Mouse (Mus musculus): Measurements from ENCODE around the gene Pkd1l1. TPM values are rescaled to one million over a fixed set of nuclear protein-coding genes. Genes with fewer than 3 reads are reported as not detected.

Gene Pkd1l1
- polyA plus RNA-seq, 1 experiment from 2014 or later, result 0.05 TPM

DNA sequence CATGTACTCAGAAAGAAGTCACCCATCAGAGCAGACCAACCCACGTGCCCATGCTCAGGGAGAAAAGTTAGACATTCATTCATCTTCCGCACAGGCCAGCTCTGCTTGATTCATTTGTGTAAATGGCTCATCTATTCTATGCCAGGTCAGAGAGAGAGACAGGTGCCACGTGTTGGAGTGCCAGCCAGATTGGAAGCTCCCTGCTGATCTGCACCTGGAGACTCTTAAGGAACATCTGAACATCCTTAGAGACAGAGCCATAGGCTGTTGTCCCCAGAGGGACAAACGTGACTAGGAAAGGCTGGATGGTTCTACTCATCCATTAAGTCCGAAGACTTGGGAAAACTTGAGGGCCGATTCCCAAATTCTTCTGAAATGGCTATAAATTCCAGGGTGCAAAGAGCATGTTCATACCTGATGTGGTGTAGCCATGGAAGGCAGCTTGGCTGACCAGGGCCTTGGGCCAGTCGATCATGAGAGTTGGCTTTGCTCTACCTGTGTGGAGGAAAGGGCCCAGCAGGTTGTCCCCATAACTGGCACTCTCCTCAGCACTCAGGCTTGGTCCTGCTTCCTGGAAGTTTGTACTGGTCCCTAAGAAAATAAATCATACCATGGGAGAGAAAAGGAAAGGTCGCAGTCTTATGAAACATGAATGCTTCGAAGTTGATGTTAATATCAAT lies 36.5 kb downstream of the Pkd1l1 start:
- no peaks in the 10 kb centered on the region for H3K4me1 ChIP-seq (replicated peaks)
- ATAC-seq (ENCODE audit: insufficient read depth), result no peak
- H3K27me3 ChIP-seq, result no peaks in the 10 kb centered on the region

GRCm38 (mm10) chr11:8916081-8916671 lies 56.9 kb downstream of the Pkd1l1 start:
- Histone ChIP-seq H3K9me3 (replicated peaks) (no peaks in the 10 kb centered on the region), H3K9ac (no peak overlapping the region), H3K4me1 (replicated peaks) (no peaks in the 10 kb centered on the region), H3K4me3 (replicated peaks) (no peak overlapping the region), H3K27ac (replicated peaks) (no peak overlapping the region), H3K36me3 (replicated peaks) (no peaks in the 10 kb centered on the region), H3K4me2 (no peak overlapping the region), H3K27me3 (no peaks in the 10 kb centered on the region)
- WGBS (ENCODE audit: insufficient replicate concordance), result 71% methylated on average over 8 of the region's 8 CpGs
- no peak for ATAC-seq (ENCODE audit: insufficient read depth)

More for the DNA sequence above, 36.5 kb downstream of the Pkd1l1 start:
- no peak overlapping the region for H3K9ac ChIP-seq
- H3K36me3 ChIP-seq (replicated peaks), result no peaks in the 10 kb centered on the region
- H3K4me2 ChIP-seq, result no peak overlapping the region
- H3K4me3 ChIP-seq (replicated peaks), result no peak overlapping the region
- H3K9me3 ChIP-seq (replicated peaks), result no peaks in the 10 kb centered on the region
- 53% methylated on average over 9 of the region's 9 CpGs for WGBS (ENCODE audit: insufficient replicate concordance)
- H3K27ac ChIP-seq (replicated peaks), result no peak overlapping the region

DNA sequence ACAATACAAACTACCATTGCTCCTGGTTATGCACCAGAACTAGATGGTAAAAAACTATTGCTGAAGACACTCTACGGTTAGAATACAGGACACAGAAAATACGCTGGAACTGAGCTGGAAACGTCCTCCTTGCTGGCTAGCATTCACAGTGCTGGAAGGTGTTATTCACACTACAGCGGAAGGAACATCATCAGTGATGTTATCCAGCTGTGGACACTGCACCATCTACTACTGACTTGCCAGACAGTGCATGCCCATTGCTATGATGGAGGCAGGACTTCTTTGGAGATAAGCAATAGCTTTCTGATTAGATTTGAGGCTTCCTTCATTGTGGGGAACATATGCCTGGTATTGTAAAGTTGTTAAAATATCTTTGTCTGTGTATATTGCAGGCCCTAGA lies 90.3 kb downstream of the Pkd1l1 start:
- no peak overlapping the region for H3K4me2 ChIP-seq
- no peak for ATAC-seq (ENCODE audit: insufficient read depth)
- no peaks in the 10 kb centered on the region for H3K27me3 ChIP-seq
- no peak overlapping the region for H3K4me3 ChIP-seq (replicated peaks)
- H3K9me3 ChIP-seq (replicated peaks), result no peaks in the 10 kb centered on the region
- no peaks in the 10 kb centered on the region for H3K36me3 ChIP-seq (replicated peaks)
- 66% methylated on average over 4 of the region's 4 CpGs for WGBS (ENCODE audit: insufficient replicate concordance)
- H3K9ac ChIP-seq, result no peak overlapping the region
- H3K4me1 ChIP-seq (replicated peaks), result no peaks in the 10 kb centered on the region
- H3K27ac ChIP-seq (replicated peaks), result no peak overlapping the region

GRCm38 (mm10) chr11:8881521-8881920 lies 91.5 kb downstream of the Pkd1l1 start:
- Histone ChIP-seq H3K36me3 (replicated peaks) (no peaks in the 10 kb centered on the region), H3K27ac (replicated peaks) (no peak overlapping the region), H3K4me1 (replicated peaks) (no peaks in the 10 kb centered on the region), H3K9me3 (replicated peaks) (no peaks in the 10 kb centered on the region), H3K4me3 (replicated peaks) (no peak overlapping the region), H3K9ac (no peak overlapping the region), H3K27me3 (no peaks in the 10 kb centered on the region), H3K4me2 (no peak overlapping the region)
- 44% methylated on average over 2 of the region's 2 CpGs for WGBS (ENCODE audit: insufficient replicate concordance)
- ATAC-seq (ENCODE audit: insufficient read depth), result no peak

- Histone ChIP-seq H3K4me1 (replicated peaks) (no peaks in the 10 kb centered on the region), H3K36me3 (replicated peaks) (no peaks in the 10 kb centered on the region), H3K9ac (no peak overlapping the region), H3K4me2 (no peak overlapping the region), H3K4me3 (replicated peaks) (no peak overlapping the region), H3K27ac (replicated peaks) (no peak overlapping the region), H3K27me3 (no peaks in the 10 kb centered on the region), H3K9me3 (replicated peaks) (no peaks in the 10 kb centered on the region)
- 74% methylated on average over 5 of the region's 5 CpGs for WGBS (ENCODE audit: insufficient replicate concordance)
- no peak for ATAC-seq (ENCODE audit: insufficient read depth)
These were observed 103.0 kb downstream of the Pkd1l1 start for GRCm38 (mm10) chr11:8870115-8870514.

- no peak for ATAC-seq (ENCODE audit: insufficient read depth)
- no peak overlapping the region for H3K9ac ChIP-seq
These were observed 107.0 kb downstream of the Pkd1l1 start for GRCm38 (mm10) chr11:8866021-8866420.

GRCm38 (mm10) chr11:8863955-8864675 lies 109.0 kb downstream of the Pkd1l1 start:
- Histone ChIP-seq H3K9me3 (replicated peaks) (no peaks in the 10 kb centered on the region), H3K4me2 (no peak overlapping the region), H3K4me1 (replicated peaks) (no peaks in the 10 kb centered on the region), H3K4me3 (replicated peaks) (no peak overlapping the region), H3K27ac (replicated peaks) (no peak overlapping the region), H3K36me3 (replicated peaks) (no peaks in the 10 kb centered on the region), H3K9ac (no peak overlapping the region), H3K27me3 (no peaks in the 10 kb centered on the region)
- ATAC-seq (ENCODE audit: insufficient read depth), result no peak
- 53% methylated on average over 8 of the region's 8 CpGs for WGBS (ENCODE audit: insufficient replicate concordance)

More at GRCm38 (mm10) chr11:8866021-8866420, 107.0 kb downstream of the Pkd1l1 start:
- no peaks in the 10 kb centered on the region for H3K36me3 ChIP-seq (replicated peaks)
- no peak overlapping the region for H3K4me3 ChIP-seq (replicated peaks)
- H3K27me3 ChIP-seq, result no peaks in the 10 kb centered on the region
- no peaks in the 10 kb centered on the region for H3K9me3 ChIP-seq (replicated peaks)
- 67% methylated on average over 7 of the region's 7 CpGs for WGBS (ENCODE audit: insufficient replicate concordance)
- no peaks in the 10 kb centered on the region for H3K4me1 ChIP-seq (replicated peaks)
- no peak overlapping the region for H3K4me2 ChIP-seq
- H3K27ac ChIP-seq (replicated peaks), result no peak overlapping the region

GRCm38 (mm10) chr11:8862426-8862825 lies 110.6 kb downstream of the Pkd1l1 start:
- H3K9ac ChIP-seq, result no peak overlapping the region
- no peaks in the 10 kb centered on the region for H3K9me3 ChIP-seq (replicated peaks)
- no peaks in the 10 kb centered on the region for H3K27me3 ChIP-seq
- no peaks in the 10 kb centered on the region for H3K4me1 ChIP-seq (replicated peaks)
- no peak overlapping the region for H3K27ac ChIP-seq (replicated peaks)
- ATAC-seq (ENCODE audit: insufficient read depth), result no peak
- 61% methylated on average over 4 of the region's 4 CpGs for WGBS (ENCODE audit: insufficient replicate concordance)
- H3K36me3 ChIP-seq (replicated peaks), result no peaks in the 10 kb centered on the region
- no peak overlapping the region for H3K4me3 ChIP-seq (replicated peaks)
- no peak overlapping the region for H3K4me2 ChIP-seq

- Histone ChIP-seq H3K4me3 (replicated peaks) (no peak overlapping the region), H3K27ac (replicated peaks) (no peak overlapping the region), H3K4me2 (no peak overlapping the region), H3K27me3 (no peaks in the 10 kb centered on the region), H3K36me3 (replicated peaks) (no peaks in the 10 kb centered on the region), H3K4me1 (replicated peaks) (no peaks in the 10 kb centered on the region), H3K9ac (no peak overlapping the region), H3K9me3 (replicated peaks) (no peaks in the 10 kb centered on the region)
- ATAC-seq (ENCODE audit: insufficient read depth), result no peak
- 69% methylated on average over 4 of the region's 4 CpGs for WGBS (ENCODE audit: insufficient replicate concordance)
These were observed 111.1 kb downstream of the Pkd1l1 start for GRCm38 (mm10) chr11:8861978-8862377.

DNA sequence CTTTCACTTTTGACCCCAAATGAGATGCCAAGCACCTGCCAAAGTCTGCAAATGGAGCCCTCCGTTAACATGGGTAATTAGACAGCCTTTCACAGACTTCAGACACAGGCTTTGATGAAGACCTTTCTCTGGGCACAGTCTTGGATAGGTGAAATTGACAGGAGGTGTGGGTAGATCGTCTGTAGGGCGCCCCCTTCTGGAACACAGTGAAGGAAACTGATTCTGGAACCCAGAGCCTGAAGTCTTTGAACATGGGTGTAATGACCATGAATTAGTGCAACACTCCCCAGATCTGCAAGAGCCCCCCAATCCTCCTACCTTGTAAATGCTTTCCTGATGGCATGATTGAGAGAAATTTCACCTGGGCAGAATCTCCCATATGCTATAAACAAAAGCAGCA lies 112.2 kb downstream of the Pkd1l1 start:
- no peak for ATAC-seq (ENCODE audit: insufficient read depth)

DNA sequence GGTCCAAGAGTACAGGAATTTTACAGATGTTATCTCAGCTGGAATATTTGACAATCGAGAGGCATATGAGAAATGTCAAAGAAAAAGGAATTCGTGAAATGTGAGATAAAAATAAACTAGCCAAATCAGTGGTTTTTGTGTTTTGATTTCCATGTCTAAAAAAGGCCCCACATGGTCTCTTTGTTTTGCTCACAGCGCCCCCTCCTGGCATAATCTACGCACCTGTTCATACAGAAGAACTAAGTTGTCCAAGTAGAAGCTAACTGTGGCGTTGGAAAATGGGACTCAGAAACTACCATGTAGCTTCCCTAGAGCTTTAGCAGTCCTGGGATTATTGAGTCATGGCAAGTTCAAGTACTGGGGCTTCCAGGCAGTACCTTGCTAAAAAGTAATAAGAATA lies 113.2 kb downstream of the Pkd1l1 start:
- 14% methylated on average over 5 of the region's 5 CpGs for WGBS (ENCODE audit: insufficient replicate concordance)
- H3K4me2 ChIP-seq, result no peak overlapping the region
- no peak overlapping the region for H3K4me3 ChIP-seq (replicated peaks)
- no peaks in the 10 kb centered on the region for H3K4me1 ChIP-seq (replicated peaks)
- no peak overlapping the region for H3K9ac ChIP-seq
- no peaks in the 10 kb centered on the region for H3K36me3 ChIP-seq (replicated peaks)
- ATAC-seq (ENCODE audit: insufficient read depth), result no peak
- H3K27me3 ChIP-seq, result no peaks in the 10 kb centered on the region
- H3K27ac ChIP-seq (replicated peaks), result no peak overlapping the region
- no peaks in the 10 kb centered on the region for H3K9me3 ChIP-seq (replicated peaks)

More for the DNA sequence above, 112.2 kb downstream of the Pkd1l1 start:
- H3K9ac ChIP-seq, result no peak overlapping the region
- WGBS (ENCODE audit: insufficient replicate concordance), result 14% methylated on average over 3 of the region's 3 CpGs
- H3K27me3 ChIP-seq, result no peaks in the 10 kb centered on the region
- H3K4me2 ChIP-seq, result no peak overlapping the region
- no peak overlapping the region for H3K4me3 ChIP-seq (replicated peaks)
- H3K36me3 ChIP-seq (replicated peaks), result no peaks in the 10 kb centered on the region
- no peak overlapping the region for H3K27ac ChIP-seq (replicated peaks)
- no peaks in the 10 kb centered on the region for H3K4me1 ChIP-seq (replicated peaks)
- H3K9me3 ChIP-seq (replicated peaks), result no peaks in the 10 kb centered on the region

Data from liver, embryonic 15.5 days (tissue).